Mouse (Mus musculus): Measurements from ENCODE around the gene Prx.

DNA sequence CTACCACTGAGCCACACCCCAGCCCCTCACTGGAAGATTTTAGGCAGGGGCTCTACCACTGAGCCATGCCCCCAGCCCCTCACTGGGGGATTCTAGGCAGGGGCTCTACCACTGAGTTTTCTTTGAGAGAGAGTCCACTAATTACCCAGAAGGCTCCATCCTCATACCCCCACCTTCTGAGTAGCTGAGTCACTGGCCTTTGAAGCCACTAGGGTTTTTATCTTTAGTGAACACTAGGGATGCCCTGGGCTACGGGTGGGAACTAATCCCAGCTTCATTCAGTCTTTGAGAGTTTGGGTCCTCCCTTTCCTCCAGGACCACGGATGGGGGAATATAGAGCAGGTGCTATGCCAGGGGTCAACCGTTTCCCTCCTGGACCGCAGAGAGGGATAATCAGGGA, 40.5 kb upstream of the Prx start:
- no peak for TF ChIP-seq POLR2A (IDR thresholded peaks at IDR 0.05; ENCODE audit: low read depth, low read length)
- no peak for TF ChIP-seq CTCF (IDR thresholded peaks at IDR 0.05; ENCODE audit: borderline replicate concordance, insufficient read depth, low read length)
